Mouse (Mus musculus): ENCODE measurements around the gene Slc6a6.

Slc6a6 gene

DNA sequence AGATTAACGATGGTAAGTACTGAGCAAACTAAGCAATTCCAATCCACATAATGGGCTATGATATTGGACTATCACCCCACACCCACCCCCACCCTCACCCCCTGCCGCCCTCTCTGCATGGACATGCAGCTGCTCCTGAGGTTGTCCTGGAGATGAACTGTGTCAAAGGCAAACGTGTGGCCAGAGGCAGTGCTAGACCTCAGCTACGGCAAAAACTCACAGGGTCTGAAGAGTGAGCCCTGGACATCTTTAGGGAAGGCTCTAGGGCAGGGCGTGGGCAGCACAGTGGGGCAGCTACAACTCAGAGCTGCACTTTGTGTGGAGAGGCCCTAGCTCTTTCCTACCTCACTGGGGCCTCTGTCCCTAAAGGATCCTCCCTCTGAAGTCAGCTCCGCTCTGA is 13.6 kb upstream of the Slc6a6 start:
- DNase-seq = no peak

DNA sequence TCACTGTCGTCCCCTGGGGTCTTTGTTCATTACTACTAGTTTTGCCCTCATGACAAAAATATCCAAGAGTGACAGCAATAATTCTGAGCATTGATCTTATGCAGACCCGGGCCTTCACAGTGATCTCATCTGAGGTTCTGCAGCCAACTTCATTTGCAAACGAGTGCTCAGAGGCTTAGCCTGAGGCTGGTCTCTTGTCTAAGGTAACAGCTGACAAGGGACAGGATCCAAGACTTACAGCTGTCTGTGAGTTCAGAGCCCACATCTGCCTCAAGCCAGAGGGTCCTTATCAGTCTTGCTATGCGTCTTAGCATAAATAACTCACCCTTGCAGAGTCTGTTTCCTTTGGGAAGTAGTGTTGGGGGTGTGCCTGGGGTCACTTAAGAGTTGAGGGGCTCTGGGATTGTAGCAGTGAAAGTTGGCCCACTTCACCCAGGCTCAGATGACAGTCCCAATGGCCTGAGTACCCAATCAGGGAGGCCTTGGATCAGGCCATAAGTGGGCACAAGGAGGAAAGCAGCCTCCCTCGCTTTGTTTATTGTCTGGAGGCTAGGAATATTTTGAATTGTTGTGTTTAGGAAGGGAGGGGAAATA is 9.0 kb upstream of the Slc6a6 start:
- DNase-seq = no peak

DNA sequence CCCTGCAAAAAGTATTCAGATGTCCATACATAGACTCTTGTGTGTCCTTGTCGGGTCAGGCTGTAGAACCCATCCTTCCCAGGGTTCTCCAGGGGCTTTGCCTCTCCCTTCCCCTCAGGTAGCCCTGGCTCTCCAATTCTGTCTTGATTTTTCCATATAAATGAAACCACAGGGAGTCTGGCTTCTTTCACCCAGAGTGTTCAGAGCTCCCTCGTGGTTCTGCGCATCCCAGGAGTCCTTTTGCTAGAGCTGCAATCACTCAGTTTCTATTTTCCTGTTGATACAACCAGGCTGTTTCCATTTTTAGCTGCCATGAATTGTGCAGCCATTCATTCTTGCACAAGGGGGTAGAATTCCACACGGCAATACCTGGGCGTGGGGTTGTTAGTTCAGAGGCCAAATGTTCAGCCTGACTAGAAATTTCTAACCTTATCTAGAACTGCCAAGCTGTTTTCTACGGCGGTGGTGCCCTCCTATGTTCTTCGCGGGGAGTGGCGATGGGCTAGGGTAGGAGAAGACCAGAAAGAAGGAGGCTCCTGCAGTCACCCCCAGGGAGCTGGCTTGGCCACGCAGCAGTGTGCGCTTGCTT is 5.3 kb upstream of the Slc6a6 start:
- no peak for DNase-seq

DNA sequence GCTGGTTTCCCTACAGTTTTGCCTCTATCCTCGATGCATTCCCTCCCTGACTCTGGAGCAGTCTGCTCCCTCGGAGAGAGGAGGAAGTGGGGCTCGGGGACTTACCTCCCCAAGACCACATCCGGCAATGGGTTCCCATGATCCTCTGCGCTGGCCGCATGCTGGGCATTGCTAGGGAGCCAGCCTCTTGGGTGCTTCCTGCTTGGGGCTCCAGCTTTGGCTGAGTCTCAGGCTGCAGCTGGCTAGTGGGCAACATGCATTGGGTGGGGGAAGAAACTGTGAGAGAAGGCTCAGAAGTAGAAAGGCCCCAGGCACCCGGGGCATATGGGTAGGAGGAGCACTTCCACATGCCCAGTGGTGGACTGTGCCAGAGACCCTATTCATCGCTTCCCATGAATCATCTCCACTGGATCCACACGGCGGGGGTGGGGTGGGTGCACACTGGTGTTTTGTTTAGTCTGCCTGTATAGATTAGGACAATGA is 4.7 kb upstream of the Slc6a6 start:
- no peak for DNase-seq

DNA sequence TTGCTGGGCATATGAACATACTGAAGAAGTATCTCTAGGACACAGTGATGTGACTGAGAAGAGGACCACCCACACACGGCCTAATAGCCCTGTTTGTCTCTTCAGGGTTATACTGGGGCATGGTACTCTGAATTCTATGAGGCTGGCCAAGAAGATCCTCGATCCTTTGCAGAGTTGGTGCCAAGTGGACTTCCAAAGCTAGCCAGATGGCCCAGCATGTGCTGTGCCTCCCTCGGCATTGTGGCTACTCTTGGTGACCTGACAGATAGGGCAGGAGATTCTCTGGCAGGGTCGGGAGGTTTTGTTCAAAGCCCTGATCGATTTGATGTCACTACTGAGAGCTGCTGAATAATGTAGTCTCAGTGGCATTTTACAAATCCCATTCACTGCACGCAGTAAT is 4.1 kb upstream of the Slc6a6 start:
- no peak for DNase-seq

DNA sequence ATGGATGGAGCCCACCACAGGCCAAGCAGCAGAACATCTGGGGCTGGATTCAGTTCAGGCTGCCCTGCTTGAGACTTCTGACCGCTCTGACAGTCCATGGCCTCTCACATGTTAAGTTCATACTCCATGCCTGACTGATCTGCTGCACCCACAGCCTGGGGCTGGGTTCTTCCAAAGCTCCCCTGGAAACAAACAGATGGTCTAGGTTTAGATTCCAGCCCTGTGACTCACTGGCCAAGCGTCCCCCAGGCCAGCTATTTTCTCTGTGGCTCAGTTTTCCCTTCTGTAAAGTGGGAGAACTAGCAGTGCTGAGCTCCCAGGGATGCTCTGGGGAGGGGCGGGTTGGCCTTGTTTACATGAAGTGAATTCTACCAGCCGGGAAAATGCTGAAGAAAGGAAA is 2.0 kb upstream of the Slc6a6 start:
- no peak for DNase-seq

DNA sequence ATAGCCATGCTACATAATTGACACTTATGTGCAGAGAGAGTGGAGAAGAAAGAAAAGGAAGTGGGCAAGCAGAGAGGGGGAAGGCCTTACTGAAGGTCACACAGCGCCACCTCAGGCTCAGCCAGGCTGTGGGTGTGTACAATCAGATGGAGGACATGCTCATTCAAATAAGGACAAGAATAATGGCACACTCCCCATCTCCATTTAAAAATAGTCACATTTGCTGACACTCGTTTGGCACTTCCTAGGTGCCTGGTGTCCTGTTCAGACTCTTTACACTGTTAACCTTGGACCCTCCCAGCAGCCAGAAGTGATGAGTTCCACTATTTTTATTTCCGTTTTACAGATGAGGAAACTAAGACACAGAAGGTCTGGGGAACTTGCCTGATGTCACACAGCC is 732 bp upstream of the Slc6a6 start:
- DNase-seq = no peak

DNA sequence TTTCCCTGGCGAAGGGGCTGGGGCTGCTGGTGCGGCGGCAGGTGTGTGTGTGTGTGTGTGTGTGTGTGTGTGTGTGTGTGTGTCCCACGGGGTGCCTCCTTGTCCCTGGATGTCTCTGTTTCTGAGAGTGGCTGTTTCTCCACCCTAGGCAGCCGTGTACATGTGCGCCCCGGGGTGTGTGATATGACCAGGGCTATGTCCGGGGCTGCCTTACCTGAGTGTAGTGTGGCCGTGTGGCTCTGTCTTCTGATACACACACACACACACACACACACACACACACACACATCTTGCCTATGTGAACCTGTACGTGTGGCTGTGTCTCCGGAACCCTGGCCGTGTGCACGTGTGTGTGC is 599 bp downstream of the Slc6a6 start:
- no peak for DNase-seq

DNA sequence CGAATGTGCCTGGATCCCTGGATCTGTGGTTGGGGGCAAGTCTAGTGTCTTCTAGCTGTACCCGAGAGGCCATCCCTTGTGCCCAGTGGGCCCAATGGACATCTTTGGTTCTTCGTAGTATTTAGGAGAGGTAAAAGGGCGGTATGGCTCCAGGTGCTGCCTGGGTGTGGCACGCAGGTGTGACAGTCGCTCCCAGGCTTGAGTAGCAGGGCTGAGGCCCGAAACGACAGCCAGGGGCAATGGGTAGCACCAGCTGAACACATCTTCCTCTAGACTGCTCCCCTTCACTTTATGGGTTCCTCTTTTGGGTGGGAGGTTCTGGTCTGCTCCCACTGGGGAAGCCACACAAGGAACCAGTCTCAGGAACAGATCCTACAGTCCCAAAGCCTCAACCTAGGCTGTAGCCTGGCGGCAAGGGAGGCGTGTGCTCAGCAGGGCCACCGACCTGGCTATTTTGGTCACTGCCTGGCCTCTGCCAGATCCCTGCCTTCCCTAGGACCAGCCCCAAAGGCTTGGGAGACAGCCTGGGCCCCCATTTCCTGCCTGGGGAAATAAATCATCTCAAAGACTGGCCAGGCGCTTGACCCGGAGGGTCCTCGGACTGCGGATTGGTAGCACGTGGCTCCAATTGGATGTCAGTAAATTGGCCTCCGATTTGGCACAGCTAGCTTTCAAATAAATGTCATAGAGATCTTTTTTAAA is 1.1 kb downstream of the Slc6a6 start:
- DNase-seq = peak; percentile 72

DNA sequence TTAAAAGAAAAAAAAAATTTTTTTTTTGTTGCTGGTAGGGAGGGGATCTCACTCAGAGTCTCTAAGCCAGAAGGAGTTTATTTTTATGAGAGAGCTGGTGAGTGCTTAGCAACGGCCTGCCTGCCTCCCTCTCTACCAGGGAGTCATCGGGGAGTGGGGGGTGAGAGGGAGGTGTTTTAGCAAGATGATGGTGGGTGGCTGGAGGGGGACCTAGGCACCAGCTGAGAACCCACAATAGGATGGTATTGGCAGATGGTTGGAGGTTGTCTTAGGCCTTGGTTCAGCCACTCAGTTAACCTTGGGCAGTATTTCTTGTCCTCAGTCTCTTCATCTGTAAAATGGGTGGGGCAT is 1.7 kb downstream of the Slc6a6 start:
- no peak for DNase-seq

DNA sequence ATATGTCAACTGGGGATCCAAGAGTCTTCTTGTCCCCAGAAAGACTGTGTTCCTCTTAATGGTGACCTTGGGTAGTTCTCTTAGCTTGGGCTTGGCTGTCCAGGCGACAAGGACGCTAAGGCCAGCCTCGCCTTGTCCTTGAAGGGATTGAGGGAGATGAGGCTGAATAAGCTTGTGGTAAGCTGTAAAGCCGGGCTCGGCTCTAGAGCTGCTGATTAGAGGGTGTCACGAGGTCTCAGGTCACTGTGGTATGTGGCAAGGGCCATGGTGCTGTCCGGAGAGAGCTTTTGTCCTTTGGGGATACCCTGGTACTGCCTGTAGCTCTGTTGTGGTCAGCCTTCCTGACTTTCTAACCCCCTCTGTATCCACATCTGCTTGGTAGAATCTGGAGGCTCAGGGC is 2.0 kb downstream of the Slc6a6 start:
- no peak for DNase-seq

DNA sequence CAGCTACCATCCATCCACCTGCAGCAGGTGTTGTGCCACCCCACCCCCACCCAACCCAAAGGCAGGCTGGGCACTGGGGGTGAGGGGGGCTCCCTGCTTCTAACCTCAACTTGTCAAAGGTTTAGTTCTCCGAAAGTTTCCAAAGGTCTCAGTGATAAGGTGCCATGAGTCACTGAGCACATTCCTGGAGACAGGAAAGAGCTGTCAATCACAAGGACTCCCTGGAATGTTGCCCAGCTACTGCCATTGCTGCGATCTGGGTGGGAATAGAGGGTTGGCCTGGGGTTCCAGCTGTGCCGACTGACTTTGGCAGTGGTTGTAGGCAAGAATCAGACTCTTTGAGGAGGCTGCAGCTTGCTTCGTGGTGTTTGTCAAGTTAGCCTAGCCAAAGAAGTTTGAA is 2.7 kb downstream of the Slc6a6 start:
- peak; percentile 73 for DNase-seq

DNA sequence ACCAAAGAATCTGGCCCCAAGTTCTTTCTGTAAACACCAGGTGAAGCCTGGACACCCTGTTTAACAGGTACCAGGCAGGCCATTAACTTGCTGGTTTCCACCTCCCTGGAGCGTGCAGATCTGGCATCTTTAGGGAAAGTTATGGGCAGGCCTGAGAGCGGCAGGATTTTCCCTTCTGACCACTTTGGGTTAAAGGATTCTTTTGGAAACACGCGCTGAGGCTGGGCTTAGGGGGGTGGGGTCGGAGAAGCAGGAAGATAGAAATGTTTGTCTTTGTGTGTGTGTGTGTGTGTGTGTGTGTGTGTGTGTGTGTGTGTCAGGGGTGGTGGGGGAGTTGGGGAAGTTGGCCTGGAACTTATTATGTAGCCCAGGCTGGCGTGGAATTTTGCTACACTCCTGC is 4.2 kb downstream of the Slc6a6 start:
- no peak for DNase-seq

DNA sequence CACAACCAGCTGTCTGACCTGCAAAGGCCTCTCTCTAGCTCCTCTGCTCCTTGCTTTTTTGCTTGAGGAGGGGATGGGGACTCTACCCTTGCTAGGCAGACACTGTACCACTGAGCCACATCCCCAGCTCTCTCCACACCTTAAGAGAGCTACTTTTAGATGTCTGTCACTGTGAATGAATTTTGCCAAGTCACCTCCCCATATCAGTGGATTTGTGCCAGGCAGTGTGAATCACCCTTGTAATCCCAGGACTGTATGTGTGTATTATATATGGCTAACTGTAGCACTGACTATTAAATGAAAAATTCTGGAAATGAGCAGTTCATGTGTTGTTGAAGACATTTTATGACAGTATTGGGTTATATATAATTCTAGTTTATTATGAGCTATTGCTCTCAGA is 5.4 kb downstream of the Slc6a6 start:
- DNase-seq = no peak

DNA sequence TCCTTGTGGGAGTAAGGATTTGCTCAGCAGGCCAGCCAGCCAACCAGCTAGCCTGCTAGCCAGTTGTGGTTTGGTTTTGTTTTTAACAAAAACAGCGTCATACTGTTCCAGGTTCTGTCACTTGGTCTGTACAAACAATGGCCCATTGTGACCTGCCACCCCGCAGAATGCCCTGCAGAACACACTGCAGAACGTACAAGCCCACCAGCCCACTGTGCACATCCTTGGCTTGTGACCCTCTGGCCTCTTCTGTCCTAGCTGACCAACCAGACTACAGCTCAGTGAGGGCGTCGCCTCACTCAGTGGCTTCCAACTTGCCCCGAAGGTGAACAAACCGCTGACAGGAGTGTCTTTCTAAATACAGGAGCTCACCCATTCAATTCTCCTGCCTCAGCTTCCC is 6.4 kb downstream of the Slc6a6 start:
- no peak for DNase-seq

DNA sequence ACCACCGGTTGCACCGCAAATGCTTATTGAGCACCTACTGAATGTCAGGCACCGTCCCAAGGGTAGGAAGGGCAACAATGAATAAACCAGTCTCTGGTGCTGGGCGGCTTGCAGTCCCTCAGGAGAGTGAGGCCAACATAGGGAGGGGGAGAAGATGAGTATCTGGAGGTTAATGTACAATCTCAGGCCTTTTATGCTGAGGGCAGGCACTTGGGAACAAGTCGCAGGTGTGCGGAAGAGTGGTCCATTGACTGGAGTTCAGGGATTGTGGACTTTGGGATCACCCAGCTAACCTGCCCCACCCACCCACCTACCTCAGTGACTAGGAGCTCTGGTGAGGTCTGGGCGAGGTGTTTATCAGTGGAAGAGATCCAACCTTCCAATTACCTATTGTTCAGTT is 6.8 kb downstream of the Slc6a6 start:
- DNase-seq = peak; percentile 70

DNA sequence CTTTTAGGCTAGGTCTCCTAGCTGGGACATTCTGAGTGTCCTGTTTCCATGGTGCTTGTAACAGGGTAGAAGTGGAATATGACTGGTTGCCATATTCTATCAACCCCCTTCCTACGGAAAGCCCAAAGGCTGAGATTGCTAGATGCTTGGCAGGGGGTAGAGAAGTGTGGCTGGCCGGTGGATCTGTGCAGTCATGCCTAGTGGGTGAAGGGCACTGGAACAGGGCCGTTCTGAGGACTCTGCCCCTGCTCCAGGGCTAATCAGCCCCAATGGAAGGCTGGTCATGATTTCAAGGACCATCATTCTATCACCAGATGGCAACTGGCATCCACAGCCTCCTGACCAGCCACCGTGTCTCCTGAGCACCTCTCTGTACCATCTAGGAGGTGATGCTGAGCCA is 7.7 kb downstream of the Slc6a6 start:
- DNase-seq = no peak

DNA sequence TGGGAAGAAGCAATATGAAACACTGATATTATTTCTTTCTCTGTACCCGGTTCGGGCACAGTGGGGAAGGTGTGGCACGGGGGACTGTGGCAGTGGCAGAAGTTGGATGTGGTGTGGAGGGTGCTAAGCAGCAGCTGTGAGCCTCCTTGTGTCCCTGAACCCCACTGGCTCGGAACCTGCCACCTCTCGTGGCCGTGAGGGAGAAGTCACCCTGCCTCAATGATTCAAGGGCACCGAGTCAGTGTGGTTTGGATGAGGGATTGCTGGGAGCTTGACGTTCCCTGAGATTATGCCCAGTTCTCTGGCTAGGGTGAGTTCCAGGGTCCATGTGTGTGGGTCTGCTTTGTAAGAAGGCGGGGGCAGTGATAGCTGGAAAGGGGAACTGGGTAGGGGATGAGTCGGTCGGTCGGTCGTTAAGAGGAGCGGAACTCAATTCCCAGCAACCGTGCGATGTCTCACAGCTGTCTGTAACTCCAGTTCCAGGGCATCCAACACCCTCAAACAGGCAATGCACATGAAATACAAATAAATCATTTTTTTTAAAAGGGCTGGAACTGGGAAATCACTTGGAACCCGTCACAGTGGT is 9.5 kb downstream of the Slc6a6 start:
- DNase-seq = no peak

DNA sequence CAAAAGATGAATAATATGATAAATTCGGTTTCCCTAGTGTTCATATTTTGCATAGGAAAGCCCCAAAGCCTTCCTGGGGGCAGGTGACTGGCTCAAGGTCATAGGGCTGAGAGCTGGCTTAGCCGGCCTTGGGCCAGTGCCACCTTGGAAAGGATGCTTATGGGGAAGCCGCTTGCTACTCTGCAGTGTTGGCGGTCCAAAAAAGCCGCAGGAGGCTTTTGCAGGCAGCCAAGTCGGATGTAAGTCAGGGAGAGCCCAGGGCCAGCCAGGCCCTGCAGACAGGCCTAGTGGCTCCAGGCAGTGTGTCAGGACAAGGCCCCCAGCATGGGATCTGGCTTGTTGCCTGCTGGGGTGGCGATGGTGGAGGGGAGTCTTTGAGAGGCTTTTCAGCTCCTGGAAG is 10.8 kb downstream of the Slc6a6 start:
- peak; percentile 57 for DNase-seq

DNA sequence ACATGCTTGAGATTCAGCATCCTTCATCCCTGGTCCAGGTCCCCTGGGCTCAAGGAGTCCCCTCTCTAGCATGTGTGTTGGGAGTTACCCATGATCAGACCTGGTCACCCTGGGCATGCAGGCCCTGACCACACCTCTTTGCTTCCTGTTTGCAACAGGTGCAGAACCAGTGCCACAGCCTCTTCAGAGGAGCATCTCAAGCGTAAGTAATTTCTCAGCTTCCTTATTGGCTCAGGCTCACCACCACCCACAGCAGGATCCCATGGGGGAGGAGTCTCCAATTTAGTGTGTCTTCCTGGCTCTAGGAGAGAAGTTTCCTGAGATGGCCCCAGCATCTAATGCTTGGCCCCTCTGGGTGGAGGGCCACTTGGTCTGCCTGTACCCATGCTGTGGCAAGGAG is 15.0 kb downstream of the Slc6a6 start:
- DNase-seq = no peak

DNA sequence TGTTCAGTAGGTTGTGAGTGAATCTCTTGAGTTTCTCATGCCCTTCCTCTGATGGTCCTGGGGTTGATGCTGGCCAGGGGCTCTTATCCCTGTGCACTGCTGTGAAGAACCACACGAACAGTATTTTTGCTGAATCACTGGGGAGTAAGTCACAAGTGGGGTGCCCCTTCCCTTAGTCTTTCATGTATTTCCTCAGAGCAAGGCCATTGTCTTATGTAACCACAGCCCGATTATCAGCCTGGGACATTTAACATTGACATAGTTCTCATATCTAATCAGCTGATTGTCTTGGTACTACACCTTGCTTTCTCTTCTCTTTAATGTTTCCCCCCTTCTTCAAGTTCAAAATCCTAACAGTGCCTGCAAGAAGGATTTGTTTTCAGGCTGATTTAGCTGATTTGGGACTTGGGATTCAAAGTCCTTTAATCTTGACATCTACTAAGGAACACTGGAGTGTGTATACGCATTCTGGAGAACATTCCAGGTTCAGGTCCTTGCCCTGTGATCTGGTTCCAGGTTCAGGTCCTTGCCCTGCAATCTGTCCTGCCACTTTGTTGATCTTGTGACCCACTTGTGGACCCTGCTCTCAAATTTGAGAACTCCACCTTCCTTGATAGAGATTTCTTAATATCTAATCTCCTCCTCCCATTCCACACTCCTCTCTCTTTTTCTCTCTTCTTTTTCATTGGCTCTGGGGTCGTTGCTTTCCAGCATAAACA is 15.8 kb downstream of the Slc6a6 start:
- no peak for DNase-seq

DNA sequence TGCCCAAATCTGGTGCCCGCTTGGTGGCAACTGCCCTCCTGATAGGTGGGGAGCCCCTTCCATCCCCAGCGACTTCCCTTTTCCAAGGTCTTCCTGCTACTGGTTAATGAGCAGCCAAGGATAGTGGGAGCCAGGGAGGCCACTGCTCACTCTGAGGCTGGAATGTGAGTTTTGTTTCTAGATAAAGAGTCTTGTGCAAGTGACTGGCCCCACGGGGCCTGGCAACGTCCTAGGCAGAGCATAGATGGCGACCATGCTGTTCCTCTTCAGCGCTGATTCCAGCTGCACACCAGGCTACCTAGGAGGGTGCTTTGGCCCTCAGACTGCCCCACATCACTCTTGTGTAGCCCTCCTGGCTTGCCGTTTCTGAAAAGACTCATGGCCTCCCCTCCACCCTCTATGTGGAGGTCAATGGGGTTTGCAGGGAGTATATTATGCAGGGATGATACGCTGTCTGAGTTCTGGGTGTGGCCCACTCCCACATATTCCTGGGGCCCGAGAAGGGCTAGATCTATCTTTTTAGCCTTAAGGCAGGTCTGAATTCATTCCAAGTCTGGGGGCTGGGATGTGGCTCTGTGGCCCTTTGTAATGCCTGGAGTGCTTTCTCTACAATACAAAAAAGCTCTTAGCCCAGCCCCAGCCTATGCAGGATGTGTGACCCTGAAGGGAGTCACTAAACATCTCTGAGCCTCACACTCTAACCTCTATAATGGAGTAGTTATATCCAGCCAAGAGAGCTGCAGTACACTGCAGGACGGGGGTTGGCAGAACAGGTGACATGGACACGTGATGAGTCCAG is 17.2 kb downstream of the Slc6a6 start:
- peak; percentile 73 for DNase-seq

DNA sequence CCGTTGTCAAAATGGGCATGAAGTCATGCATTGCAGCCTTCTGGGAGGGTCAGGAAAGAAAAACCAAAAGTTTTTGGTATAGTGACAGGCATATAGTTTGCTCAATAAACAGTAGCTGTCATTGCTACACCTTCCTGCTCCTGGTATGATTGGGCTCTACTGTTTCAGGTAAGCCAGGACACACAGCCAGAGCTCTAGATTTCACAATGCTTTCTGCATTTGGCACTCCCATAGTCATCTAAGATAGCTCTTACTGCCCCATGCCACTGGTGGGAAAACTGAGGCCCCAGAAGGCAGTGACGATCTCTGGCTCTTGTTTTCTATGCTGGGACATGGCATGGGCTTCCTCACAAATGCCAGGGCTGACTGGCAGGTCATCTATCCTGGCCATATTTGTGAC is 19.6 kb downstream of the Slc6a6 start:
- no peak for DNase-seq
